Comparison of ENCODE assay signal across 19 mouse cellular contexts in genomic region chr11:3976678-3977077, GRCm38 (mm10). TPM values are rescaled to one million over a fixed set of nuclear protein-coding genes. Genes with fewer than 3 reads are reported as not detected.
A peak's percentile ranks its signal among the peaks of the same experiment; 100 is the strongest.
DNase-seq lines count a peak whose midpoint lies in the region; TF ChIP-seq lines count a peak whose summit lies in the region.
"Had no signal": no experiment of that assay in that cellular context is flagged by ENCODE, and none has a peak within 500 bp of the region (broad histone marks: within the 10 kb centered on the region; RNA-seq: fewer than 3 reads in every experiment).

TSS of gene 4930556J24Rik (minus strand) at chr11:3976778.

- peaks cover 2% of the 10 kb centered on the region for H3K36me3 ChIP-seq in testis, adult 2 months (ENCODE audit: control insufficient read depth, insufficient read depth, low read length)

- H3K4me3 ChIP-seq in testis, adult 2 months (ENCODE audit: control insufficient read depth, low read depth, low read length): peak within 1 kb of the TSS; percentile 37

- no peak within 1 kb of the TSS for H3K27ac ChIP-seq in testis, adult 2 months (ENCODE audit: control insufficient read depth, insufficient read depth, low read depth, low read length)

- no peak for TF ChIP-seq CTCF in testis, adult 2 months (IDR thresholded peaks at IDR 0.05; ENCODE audit: control insufficient read depth, insufficient read depth, insufficient replicate concordance, low read depth, low read length)

- DNase-seq in testis, postnatal 14 days (ENCODE audit: low spot score): no peak
- DNase-seq: adrenal gland, adult 2 months; adrenal gland, adult 8-10 months; adrenal gland, postnatal 10 days; adrenal gland, postnatal 14 days; adrenal gland, postnatal 25 days; adrenal gland, postnatal 36 days; B cell, adult 2 months; cerebellum, adult 11 months; cerebellum, adult 11-12 months; cerebellum, adult 18-20 months; cerebellum, adult 2 months had no signal

- no peak for TF ChIP-seq POLR2A in testis, adult 2 months (IDR thresholded peaks at IDR 0.05; ENCODE audit: control insufficient read depth, low read depth, low read length)

- H3K4me1 ChIP-seq in testis, adult 2 months (ENCODE audit: control insufficient read depth, insufficient read depth, low read length): no peaks in the 10 kb centered on the region

- H3K27me3 ChIP-seq in testis, adult 2 months (ENCODE audit: control insufficient read depth, insufficient read depth, low read length): no peaks in the 10 kb centered on the region
- H3K27me3 ChIP-seq: CH12.LX, Patski had no signal

RNA-seq across cellular contexts. Expression of gene 4930556J24Rik, which starts in this region (rescaled TPM):
- polyA plus RNA-seq in testis, adult 2 months (2012; rRNA removed): 1.6 TPM in 2 replicates
- polyA plus RNA-seq: activated CD4-positive, CD25-positive, alpha-beta regulatory T cell, adult 4 months; adrenal gland, adult 2 months; brain, embryonic 14.5 days; CD4-positive, CD25-positive, alpha-beta regulatory T cell, adult 4 months; G1E had no signal
